Mouse (Mus musculus): ENCODE results near the gene Spsb4.

Gene Spsb4

DNA sequence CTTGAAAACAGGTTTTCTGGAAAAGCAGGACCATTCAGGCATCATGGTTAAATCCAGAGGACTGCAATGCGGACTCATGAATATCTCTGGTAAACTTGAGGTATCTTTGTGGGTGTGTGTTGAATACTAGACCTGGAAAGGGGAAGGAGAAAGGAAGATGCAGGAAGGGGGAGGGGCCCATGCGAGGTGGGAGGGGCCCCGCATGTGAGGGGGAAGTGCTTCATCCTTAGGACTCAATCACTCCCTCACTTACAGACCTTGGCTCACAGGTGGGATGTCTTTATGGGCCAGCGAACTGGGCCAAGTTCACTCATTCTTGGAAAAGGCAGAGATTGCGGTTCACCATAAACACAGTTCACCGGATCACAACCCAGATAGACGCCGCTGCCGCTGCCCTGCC lies 4.9 kb downstream of the Spsb4 start:
- DNase-seq: no peak

DNA sequence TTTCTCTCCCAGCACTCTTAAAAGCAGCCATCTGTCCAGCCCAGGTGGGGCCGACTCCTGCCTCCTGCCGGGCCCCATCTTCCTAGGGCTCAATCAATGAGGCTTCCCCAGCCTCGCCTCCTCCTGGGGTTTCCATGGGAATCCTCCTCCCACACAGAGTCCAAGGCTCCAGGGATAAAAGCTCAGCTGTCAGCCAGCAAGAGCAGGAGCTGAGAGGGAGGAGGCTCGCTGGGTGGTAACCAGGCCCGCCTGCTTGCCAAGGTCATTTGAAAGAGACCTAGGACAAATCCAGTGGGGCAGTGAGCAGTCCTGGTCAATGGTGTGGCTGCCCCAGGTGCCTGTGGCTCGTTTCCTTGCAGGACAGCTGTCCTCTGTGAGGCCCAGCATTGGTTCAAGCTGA lies 5.5 kb downstream of the Spsb4 start:
- no peak for DNase-seq

- DNase-seq: no peak
These were observed 7.0 kb downstream of the Spsb4 start for GRCm38 (mm10) chr9:97011454-97012195.

GRCm38 (mm10) chr9:97010447-97010846 lies 8.2 kb downstream of the Spsb4 start:
- no peak for DNase-seq

DNA sequence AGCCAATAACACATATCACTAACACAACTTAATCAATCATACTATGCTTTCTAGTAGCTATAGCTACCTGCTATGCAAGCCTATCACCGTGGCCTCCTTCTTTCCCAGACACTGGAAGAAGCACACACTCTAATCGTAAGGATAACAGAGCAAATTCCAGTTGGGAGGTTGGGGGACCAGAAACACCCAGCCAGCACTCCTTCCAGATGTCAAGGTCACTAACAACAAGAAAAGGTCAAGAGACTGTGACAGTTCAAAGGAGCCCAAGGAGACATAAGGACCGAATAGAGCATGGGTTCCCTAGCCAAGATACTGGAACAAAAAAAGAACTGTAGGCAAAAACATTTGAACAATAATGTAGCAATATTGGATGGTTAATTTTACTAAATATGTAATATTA lies 13.9 kb downstream of the Spsb4 start:
- no peak for DNase-seq

DNA sequence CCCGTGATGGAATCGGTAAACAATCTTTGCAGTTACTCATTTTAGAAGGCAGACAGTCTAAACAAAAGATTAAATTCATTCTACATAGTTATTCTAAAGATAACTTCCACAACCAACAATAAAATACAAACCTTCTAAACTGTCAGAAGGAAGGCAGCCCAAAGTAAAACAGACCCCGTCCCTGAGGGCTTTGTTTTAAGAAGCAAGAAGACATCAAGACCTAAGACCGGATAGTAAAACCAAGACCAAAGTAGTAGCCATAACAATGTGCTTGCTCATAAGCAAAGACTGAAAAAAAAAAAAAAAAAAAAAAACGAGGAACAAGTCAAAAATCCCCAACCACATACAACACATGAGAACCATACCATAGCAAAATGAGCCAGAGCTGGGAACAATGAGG lies 15.5 kb downstream of the Spsb4 start:
- DNase-seq: no peak

- no peak for DNase-seq
These were observed 16.0 kb downstream of the Spsb4 start for GRCm38 (mm10) chr9:97002654-97003053.

GRCm38 (mm10) chr9:97002025-97002424 lies 16.6 kb downstream of the Spsb4 start:
- no peak for DNase-seq

- DNase-seq: no peak
These were observed 17.2 kb downstream of the Spsb4 start for GRCm38 (mm10) chr9:97001458-97001857.

- DNase-seq: no peak
These were observed 22.9 kb downstream of the Spsb4 start for GRCm38 (mm10) chr9:96995717-96996116.

DNA sequence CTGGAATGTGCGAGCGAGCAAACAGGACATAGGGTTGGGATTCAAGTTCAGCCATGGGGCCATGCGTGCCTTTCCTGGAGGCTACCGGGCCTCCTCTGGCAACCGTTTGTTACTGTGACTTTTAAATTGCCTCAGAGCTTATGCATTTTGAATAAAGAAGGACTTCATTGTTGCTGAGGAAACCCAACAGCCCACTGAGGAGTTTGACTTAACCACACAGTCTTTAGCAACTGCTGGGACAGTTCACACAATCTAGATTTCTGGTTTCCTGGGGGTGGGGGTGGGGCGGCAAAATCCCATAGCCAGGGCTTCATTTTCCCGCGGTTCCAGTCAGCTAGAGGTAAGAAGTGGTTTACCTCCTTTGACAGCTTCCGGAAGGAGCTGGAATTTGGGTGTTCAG lies 23.9 kb downstream of the Spsb4 start:
- DNase-seq: no peak

DNA sequence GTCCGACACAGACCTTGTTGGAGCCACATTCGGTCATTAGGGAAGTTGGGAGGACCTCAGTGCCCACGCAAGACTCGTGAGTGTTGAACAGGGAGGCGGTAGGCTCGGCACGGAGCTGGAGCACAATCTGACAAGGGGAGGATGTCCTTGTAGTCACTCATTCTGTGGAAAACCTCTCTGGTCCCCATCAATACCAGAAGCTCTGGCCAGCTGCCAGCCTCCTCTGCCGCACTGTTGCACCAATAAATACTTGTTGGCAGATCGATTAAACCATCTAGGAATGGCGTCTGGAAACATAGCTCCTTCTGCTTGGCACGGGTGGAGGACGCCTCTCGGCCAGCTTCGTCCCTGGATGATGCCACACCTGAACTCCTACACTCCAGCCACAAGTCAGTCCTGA lies 27.5 kb downstream of the Spsb4 start:
- no peak for DNase-seq

DNA sequence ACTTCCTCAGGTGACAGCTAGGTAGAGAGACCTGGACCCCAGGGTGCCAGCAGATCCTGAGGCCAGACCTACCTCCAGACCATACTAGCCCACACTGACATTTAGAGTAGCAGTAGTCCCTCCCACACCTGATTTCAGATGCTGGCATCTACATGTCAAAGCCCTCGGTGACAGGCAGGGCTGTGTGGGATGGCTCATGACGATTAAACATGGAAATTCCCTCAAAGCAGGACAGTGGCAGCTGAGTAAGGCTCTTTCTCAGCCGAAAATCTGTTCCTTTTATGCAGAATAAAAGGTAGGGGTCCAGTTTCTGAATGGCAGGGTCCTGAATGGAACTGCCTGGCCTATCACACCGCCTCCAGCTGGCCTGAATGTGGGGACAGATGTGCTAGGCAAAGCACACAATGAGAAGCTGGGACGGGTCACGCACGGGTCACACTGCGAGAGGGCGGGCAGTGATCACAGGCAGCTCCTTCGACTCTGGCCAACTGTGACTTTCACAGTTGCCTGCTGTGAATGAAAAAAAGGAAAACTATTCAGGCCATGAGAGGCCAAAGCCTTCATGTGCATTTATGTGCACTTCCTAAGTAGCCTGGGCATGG lies 29.2 kb downstream of the Spsb4 start:
- DNase-seq: no peak

DNA sequence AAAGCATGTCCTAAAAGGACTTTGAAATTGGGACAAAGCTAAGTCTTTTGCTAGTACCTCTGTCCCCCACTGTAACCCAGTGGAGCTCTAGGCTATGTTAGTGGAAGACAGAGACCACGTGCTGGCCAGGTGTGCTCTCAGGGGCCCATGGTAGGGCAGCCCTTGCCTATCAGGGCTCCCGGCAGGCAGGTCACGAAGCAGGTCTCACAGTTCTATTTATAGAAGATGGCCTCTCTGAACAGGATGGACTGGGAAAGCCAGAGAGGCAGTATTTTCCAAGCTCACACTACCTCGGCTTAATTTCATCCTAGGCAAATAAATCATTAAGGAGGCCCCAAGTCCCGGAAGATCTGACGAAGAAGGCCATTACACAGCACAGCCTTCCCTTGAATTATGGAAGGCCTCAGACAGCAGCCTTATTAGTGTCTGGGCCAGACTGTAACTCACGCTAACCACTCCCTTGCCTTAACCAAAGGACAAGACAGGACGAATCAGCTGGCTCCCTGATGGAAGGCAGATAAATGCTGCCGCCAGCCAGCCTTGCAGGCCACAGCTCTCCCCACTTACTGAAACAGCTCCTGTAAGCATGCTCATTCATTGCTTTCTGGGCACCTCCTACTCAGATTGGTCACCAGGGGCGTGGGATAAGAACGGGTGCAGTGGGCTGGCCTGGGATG lies 31.7 kb downstream of the Spsb4 start:
- no peak for DNase-seq

DNA sequence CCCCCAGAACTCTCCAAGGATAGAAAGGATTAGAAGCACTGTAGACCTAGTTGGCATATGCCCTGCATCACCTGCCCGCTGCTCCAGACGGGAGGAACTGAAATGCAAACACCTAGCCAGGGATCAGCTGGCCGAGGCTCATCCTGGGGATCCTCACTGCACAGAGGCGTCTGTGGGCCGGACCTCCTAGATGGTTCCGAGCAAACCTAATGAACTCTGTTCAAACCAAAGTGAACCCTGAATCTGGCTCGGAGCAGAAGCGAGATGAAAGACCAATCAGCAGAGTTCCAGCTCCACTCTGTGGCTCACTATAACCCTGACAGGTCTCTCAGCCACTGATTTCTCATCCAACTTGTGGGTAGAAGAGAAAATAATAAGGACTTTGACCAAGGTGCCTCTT lies 34.6 kb downstream of the Spsb4 start:
- DNase-seq: no peak

GRCm38 (mm10) chr9:96982940-96983339 lies 35.7 kb downstream of the Spsb4 start:
- no peak for DNase-seq

- no peak for DNase-seq
These were observed 36.3 kb downstream of the Spsb4 start for GRCm38 (mm10) chr9:96982351-96982750.

DNA sequence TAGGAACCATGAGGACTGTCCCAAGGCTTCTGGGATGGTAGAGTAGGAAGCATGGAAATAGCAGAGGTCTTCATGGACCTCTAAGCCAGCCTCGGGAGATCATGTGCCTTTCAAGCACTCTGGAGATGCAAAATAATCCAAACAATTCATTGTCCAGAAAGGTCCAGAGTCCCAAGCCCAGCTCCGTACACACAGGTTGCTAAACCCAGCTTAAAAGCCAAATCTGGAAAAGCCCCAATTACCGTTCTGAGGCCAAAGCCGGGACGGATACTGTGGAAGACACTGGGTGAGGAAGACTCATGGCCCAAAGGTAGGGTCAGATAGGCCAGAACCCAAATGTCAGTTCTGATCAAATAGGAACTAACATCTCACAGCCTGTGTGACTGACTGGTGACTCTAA lies 36.8 kb downstream of the Spsb4 start:
- DNase-seq: no peak

DNA sequence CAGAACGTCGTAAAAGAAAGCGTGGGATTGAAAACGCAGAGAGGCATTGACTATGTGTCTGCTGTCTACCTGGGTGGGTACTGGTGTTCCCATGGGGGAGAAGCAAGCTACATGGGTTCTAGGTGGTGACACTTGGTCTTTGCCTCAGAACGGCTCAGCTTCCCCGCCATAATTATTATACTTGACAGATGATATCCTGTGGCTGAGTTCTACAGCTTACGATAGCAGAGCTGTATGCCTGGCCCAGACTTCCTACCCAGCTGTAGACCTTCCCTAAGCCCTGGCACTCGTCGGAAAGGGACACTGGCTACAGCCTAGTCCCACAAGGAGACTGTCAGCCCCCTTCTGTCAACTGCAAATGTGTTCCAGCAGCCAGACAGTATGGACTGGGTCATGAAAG lies 37.5 kb downstream of the Spsb4 start:
- DNase-seq: no peak

GRCm38 (mm10) chr9:96980037-96980997 lies 38.3 kb downstream of the Spsb4 start:
- no peak for DNase-seq

DNA sequence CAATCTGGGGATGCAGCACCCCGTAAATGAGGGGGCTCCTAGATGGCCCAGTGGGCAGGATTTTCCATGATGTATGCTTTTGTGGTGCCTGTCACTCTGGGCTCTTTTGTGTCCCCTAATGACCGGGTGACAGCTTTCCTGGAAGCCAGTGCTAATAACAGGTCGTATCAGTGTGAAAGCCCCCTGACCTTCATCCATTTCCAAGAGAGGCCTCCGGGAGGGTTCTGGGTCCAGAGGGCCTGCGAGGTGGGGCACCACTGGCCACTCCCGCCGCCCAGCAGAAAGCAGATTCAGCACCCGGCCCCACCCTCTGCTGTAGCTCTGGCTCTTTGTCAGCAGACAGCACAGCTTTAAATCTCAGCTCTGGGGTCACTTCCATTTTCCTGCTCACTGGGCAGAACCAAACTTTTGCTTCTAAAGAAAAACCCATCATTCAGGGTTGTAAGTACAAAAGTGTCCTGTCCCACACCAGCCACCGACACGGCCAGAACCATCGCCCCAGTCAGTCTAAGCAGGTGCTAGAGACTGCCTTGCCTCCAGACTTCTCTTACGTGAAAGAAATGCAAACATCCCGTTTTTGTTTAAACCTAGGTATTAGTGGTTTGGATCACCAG lies 39.1 kb downstream of the Spsb4 start:
- no peak for DNase-seq

DNA sequence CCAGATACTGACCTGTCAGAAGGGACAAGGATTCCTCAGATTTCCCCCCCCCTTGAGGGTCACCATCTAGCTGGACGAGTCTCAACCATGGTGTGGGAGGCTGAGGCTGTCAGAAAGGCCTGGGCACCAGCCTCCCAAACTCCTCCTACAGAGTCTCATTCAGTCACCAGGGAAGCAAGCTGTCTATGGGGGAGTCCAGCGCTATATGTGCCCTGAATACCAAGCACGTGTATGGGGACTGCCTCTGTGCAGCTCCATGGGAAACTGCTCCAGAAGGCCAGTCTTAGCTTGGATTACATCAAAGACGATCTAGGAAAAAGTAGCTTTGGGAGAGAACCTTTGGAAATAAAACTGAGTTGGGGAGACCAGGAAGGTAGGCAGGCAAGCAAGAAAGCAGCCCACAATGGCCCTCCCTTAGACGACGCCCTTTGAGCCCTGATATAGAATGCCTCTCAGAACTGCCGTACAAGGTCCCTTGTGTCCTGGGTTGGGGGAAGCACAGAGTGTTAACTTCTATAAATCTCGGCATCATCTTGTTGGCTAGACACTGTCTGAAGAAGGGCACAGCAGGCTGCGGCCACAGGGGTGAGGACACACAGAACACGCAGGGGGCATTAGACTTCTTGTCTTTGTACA lies 40.4 kb downstream of the Spsb4 start:
- no peak for DNase-seq
